In genomic region chr16:31906896-31907295, GRCm38 (mm10) we compare ENCODE assay signal across 8 mouse cellular contexts. TPM values are rescaled to one million over a fixed set of nuclear protein-coding genes. Genes with fewer than 3 reads are reported as not detected.
DNase-seq lines count a peak whose midpoint lies in the region; ATAC-seq lines count a peak whose summit lies in the region.

No protein-coding gene starts in this region.

- no peaks in the 10 kb centered on the region for H3K9me3 ChIP-seq in kidney, embryonic 16.5 days (ENCODE audit: low read length)

- peak overlapping the region; percentile 36 for H3K4me3 ChIP-seq in kidney, embryonic 16.5 days (ENCODE audit: low read length)

- peaks cover 9% of the 10 kb centered on the region for H3K4me1 ChIP-seq in kidney, embryonic 16.5 days (ENCODE audit: insufficient read depth, low read length)

- ATAC-seq in granulocyte monocyte progenitor cell, adult 5-6 weeks (replicated peaks; ENCODE audit: poor library complexity, severe bottlenecking) = peak; percentile 71
- ATAC-seq in kidney, embryonic 16.5 days (ENCODE audit: low FRiP score, low TSS enrichment) = peak; percentile 74; the same call in 1 of the 2 replicates

- 8% methylated on average over 9 of the region's 9 CpGs for WGBS in kidney, embryonic 16.5 days

- no peak overlapping the region for H3K9ac ChIP-seq in kidney, embryonic 16.5 days (replicated peaks; ENCODE audit: low read length)

- no peaks in the 10 kb centered on the region for H3K36me3 ChIP-seq in kidney, embryonic 16.5 days (ENCODE audit: insufficient read depth, low read length)

- peak; percentile 18 for DNase-seq in gastrocnemius, adult 18-20 months (ENCODE audit: low spot score)
- no peak for DNase-seq in gastrocnemius, adult 8-10 months (ENCODE audit: low spot score in 2 of 2)
- DNase-seq in adrenal gland, postnatal 10 days = peak; percentile 57
- peak; percentile 24 for DNase-seq in lung, postnatal 25 days (ENCODE audit: low spot score)
- DNase-seq in layer of hippocampus, adult 8-10 months (ENCODE audit: low spot score in 2 of 2) = no peak
- no peak for DNase-seq in thymus, postnatal 36 days

- no peak overlapping the region for H3K27ac ChIP-seq in kidney, embryonic 16.5 days (ENCODE audit: low read length)

- peak overlapping the region; percentile 53 for H3K4me2 ChIP-seq in kidney, embryonic 16.5 days (replicated peaks; ENCODE audit: low read depth, low read length)

- H3K27me3 ChIP-seq in kidney, embryonic 16.5 days (ENCODE audit: insufficient read depth, low read length) = no peaks in the 10 kb centered on the region

RNA-seq across cellular contexts. Expression of gene Pigz, which starts 26.8 kb away (rescaled TPM):
- total RNA-seq in gastrocnemius, adult 18-20 months (2021) = 1 to 10 TPM in 1 of 2 experiments, under 1 TPM in 1; 0.33 to 1.2 TPM
- 1 to 10 TPM in 1 of 4 experiments, under 1 TPM in 3; 0.10 to 1.2 (median 0.16) TPM for total RNA-seq in gastrocnemius, adult 8-10 months (2022)
- total RNA-seq in adrenal gland, postnatal 10 days (2021) = 1 to 10 TPM in 1 of 2 experiments, under 1 TPM in 1; 0.48 to 1.6 TPM
- total RNA-seq in granulocyte monocyte progenitor cell, adult 5-6 weeks (2014; fragmentation: Nextera tagmentation) = 0.47 TPM in 1 of 2 replicates, not detected in the other
- not detected in 2 replicates for total RNA-seq in granulocyte monocyte progenitor cell, adult 5-6 weeks (2017)
- polyA plus RNA-seq in kidney, embryonic 16.5 days (2015; fragmentation: Nextera tagmentation; extraction: Ambion mirVana) = 1.0 and 1.4 TPM in 2 replicates
- 10 to 100 TPM; 17.5 to 25.7 (median 21.0) TPM for total RNA-seq in layer of hippocampus, adult 8-10 months (2022)

RNA-seq across cellular contexts. Expression of gene Meltf, which starts 28.3 kb away (rescaled TPM):
- total RNA-seq in gastrocnemius, adult 18-20 months (2021) = not detected
- total RNA-seq in gastrocnemius, adult 8-10 months (2022) = not detected
- total RNA-seq in adrenal gland, postnatal 10 days (2021) = under 1 TPM; 0.06 to 0.24 TPM
- total RNA-seq in granulocyte monocyte progenitor cell, adult 5-6 weeks (2014; fragmentation: Nextera tagmentation) = 0.17 TPM in 1 of 2 replicates, not detected in the other
- total RNA-seq in granulocyte monocyte progenitor cell, adult 5-6 weeks (2017) = not detected in 2 replicates
- polyA plus RNA-seq in kidney, embryonic 16.5 days (2015; fragmentation: Nextera tagmentation; extraction: Ambion mirVana) = 0.66 and 0.90 TPM in 2 replicates
- total RNA-seq in layer of hippocampus, adult 8-10 months (2022) = under 1 TPM in 3 of 4 experiments, not detected in 1; 0.24 to 0.61 (median 0.45) TPM

RNA-seq across cellular contexts. Expression of gene 0610012G03Rik, which starts 41.4 kb away (rescaled TPM):
- 10 to 100 TPM; 52.7 to 56.6 TPM for total RNA-seq in gastrocnemius, adult 18-20 months (2021)
- total RNA-seq in gastrocnemius, adult 8-10 months (2022) = 10 to 100 TPM; 50.1 to 56.6 (median 51.4) TPM
- 10 to 100 TPM; 55.0 to 58.8 TPM for total RNA-seq in adrenal gland, postnatal 10 days (2021)
- total RNA-seq in granulocyte monocyte progenitor cell, adult 5-6 weeks (2014; fragmentation: Nextera tagmentation) = 26.4 and 32.7 TPM in 2 replicates
- 12.9 and 24.1 TPM in 2 replicates for total RNA-seq in granulocyte monocyte progenitor cell, adult 5-6 weeks (2017)
- polyA plus RNA-seq in kidney, embryonic 16.5 days (2015; fragmentation: Nextera tagmentation; extraction: Ambion mirVana) = 96.2 and 103 TPM in 2 replicates
- total RNA-seq in layer of hippocampus, adult 8-10 months (2022) = 10 to 100 TPM; 33.1 to 40.9 (median 36.7) TPM

RNA-seq across cellular contexts. Expression of gene Ncbp2, which starts 41.4 kb away (rescaled TPM):
- 10 to 100 TPM; 12.4 to 13.6 TPM for total RNA-seq in gastrocnemius, adult 18-20 months (2021)
- 10 to 100 TPM in 3 of 4 experiments, 1 to 10 TPM in 1; 9.6 to 13.5 (median 10.3) TPM for total RNA-seq in gastrocnemius, adult 8-10 months (2022)
- total RNA-seq in adrenal gland, postnatal 10 days (2021) = 10 to 100 TPM; 41.2 to 43.9 TPM
- 40.1 and 47.4 TPM in 2 replicates for total RNA-seq in granulocyte monocyte progenitor cell, adult 5-6 weeks (2014; fragmentation: Nextera tagmentation)
- total RNA-seq in granulocyte monocyte progenitor cell, adult 5-6 weeks (2017) = 60.5 and 62.0 TPM in 2 replicates
- polyA plus RNA-seq in kidney, embryonic 16.5 days (2015; fragmentation: Nextera tagmentation; extraction: Ambion mirVana) = 115 and 119 TPM in 2 replicates
- 10 to 100 TPM; 45.7 to 50.2 (median 48.6) TPM for total RNA-seq in layer of hippocampus, adult 8-10 months (2022)

Comparison
In these comparisons a context has a peak if more than half of its experiments do, and no peak if none do; other contexts are left out.
1. DNase-seq: peak in gastrocnemius, adult 18-20 months (single experiment), adrenal gland, postnatal 10 days (single experiment) and lung, postnatal 25 days (single experiment); none in gastrocnemius, adult 8-10 months (0 of 2), layer of hippocampus, adult 8-10 months (0 of 2) and thymus, postnatal 36 days (0 of 2).
2. RNA of gene Pigz, which starts 26.8 kb away (total RNA-seq): 17.5 to 25.7 TPM in layer of hippocampus, adult 8-10 months; 0.48 to 1.6 TPM in adrenal gland, postnatal 10 days, 0.33 to 1.2 TPM in gastrocnemius, adult 18-20 months, 0.10 to 1.2 TPM in gastrocnemius, adult 8-10 months and 0.47 TPM in granulocyte monocyte progenitor cell, adult 5-6 weeks; every median in the first group is over 4 times any median in the second.